Mouse (Mus musculus) kidney, adult 2 months (tissue): Measurements from ENCODE around the gene Fam53b.

Experiments used
- CTCF ChIP-seq: fragments of 200-500 bp; conservative IDR thresholded peaks from 2 replicates; pipeline ENCODE4 v1.5.1; 2011; ENCODE audit warnings: low read depth, mild to moderate bottlenecking, control low read depth, low read length, moderate library complexity, mixed read lengths; ENCODE audit not compliant: insufficient read depth, insufficient read length
- POLR2A ChIP-seq: fragments of 200-500 bp; IDR thresholded peaks from one replicate; pipeline ENCODE4 v1.6.1; 2011; ENCODE audit warnings: low read depth, low read length, control low read depth

GRCm38 (mm10) chr7:132808841-132809682 is 4.6 kb downstream of the Fam53b start:
- TF ChIP-seq CTCF: no peak
- no peak for TF ChIP-seq POLR2A
